Mouse (Mus musculus): Measurements from ENCODE around the gene Htra2.

Htra2 gene

DNA sequence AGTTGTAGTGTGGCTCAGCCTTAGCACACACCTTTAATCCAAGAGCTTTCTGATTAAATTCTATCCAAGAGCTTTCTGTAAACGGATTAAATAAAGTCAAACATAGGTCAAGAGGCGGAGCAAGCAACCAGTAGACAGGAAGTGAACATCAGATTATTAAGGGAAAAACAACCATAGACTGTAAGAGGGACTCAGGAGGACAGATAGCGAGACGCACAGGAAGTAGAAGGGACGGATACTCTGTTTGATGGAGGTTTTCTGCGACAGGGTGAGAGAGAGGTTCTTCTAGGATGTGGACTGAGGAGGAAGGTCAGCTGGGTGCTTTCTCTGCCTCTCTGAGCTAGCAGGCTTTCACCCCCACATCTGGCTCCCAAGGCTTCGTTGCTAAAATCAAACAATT is 45.1 kb downstream of the Htra2 start:
- no peak for ATAC-seq (ENCODE audit: insufficient number of reproducible peaks, low FRiP score, low TSS enrichment)

DNA sequence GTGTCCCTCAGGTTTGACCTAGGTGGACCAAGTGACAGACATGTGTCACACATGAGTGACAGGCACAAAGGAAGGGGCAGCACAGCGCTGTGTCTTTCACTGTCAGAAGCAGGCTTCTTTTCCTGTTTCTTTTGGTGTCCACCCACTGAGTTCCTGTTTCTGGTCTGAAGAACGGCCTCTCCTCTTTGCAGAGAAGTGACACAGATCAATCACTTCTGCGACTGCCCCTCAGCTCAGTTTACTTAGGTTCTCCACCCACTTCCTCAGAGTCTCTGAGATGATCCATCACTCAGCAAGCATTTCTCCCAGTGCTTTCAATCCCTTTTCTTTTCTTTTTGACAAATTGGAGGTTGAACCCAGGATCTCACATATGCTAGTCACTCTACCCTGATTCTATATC is 46.4 kb downstream of the Htra2 start:
- ATAC-seq (ENCODE audit: insufficient number of reproducible peaks, low FRiP score, low TSS enrichment) = no peak

DNA sequence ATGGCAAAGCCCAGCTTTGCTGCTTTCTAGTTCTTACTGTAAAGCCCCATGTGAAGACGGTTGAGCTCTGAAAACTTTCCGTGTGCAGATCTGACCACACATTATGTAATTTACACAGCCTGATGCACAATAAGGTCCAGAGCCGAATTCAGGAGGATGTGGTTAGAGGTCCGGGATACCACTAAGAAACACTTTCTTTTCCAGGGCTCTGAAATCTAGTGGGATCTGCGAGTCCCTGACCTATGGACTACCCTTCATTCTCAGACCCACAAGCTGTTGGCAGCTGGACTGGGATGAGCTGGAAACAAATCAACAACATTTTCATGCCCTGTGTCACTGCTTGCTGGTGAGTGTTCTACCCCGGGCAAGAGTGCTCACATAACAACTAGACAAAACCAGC is 49.0 kb downstream of the Htra2 start:
- ATAC-seq (ENCODE audit: insufficient number of reproducible peaks, low FRiP score, low TSS enrichment) = no peak

DNA sequence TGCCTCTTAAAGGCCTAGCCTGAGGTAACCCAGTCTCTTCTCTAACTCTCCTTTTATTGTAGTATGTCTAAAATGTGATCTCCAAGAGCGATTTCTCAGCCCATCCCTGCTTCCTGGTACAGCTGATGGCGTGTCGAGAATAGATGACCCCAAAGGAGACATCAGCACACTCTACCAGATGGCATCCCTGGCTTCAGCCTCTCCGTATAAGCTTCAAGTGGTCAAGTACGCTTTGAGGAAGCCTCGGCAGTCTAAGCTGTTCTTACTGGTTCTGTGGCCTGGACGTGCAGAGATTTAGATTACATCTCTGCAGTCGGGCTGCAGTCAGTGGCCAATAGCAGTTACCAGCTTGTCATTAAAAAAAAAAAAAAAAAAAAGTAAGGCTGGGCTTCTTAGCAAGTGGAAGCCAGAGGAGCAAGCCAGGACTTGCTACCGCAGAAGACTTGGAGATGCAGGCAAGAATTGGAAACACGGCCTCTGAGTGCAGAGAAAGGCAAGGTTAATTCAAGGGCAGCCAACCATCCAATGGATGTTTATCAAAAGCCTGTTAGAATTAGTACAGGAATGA is 49.5 kb downstream of the Htra2 start:
- no peak for ATAC-seq (ENCODE audit: insufficient number of reproducible peaks, low FRiP score, low TSS enrichment)

DNA sequence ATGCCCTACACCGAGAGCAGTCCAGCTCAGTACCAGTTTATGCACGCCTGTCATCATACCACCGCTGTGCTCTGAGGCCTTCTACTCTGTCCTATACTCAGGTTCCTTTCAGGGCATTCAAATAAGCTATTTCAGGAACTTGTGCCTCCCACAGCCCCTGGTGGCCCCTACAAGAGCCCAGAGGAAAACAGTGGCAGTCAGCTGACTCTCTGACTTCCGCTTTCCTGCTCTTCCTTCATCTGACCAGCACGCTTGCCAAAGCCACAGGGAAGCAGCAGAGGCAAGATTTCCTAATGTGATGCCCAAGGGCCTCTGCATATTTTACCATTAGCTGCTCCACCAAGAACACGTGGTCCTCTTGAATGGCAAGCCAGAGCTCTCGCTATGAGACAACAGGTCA is 50.2 kb downstream of the Htra2 start:
- ATAC-seq (ENCODE audit: insufficient number of reproducible peaks, low FRiP score, low TSS enrichment) = no peak

DNA sequence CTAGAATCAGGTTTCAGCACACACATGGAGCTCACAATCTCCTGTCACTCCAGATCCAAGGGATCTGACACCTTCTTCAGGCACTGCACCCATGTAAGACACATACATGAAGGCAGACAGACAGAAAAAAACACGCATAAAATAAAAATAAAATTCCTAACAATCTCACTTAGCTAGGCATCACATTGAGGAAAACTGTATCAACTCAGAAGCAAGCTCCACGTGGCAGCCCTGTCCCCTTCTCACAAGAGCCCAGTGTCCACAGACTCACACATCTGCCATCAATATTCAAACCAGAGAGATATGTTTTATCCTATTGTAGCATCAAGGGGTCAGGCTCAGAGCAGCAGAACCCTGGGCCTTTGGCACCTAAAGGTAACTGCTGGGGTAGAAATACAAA is 50.8 kb downstream of the Htra2 start:
- no peak for ATAC-seq (ENCODE audit: insufficient number of reproducible peaks, low FRiP score, low TSS enrichment)

DNA sequence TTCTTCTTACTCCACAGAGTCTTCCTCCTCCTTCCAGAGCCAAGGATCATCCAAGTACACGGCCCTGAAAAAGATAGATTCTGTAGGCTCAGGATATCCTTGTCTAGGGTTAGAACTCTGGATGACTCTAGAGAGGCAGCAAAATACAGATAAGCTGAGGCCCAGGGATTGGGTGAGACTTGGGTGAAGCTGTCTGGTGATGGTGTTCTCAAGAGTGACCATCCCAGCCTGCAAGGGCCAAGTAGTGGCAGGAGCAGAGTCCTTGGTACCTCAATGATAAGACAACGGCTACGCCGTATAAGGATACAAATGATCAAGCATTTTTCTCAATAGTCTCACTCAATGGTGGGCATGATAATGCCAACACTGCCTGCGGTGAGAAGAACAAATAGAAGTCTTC is 51.2 kb downstream of the Htra2 start:
- ATAC-seq (ENCODE audit: insufficient number of reproducible peaks, low FRiP score, low TSS enrichment) = no peak

DNA sequence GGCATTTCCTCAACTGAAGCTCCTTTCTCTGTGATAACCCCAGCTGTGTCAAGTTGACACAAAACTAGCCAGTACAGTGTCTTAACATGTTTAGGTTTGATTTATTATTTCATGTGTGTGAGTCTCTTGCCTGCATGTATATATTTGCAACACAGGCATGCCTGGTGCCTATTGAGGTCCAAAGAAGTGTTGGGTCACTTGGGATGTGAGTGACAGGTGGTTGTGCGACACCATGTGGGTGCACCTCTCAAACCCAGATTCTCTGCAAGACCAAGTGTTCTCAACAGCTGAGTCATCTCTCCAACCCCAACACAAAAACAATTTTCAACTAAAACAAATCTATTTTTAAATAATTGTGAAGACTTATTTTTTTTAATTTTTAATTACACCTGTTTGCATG is 52.0 kb downstream of the Htra2 start:
- no peak for ATAC-seq (ENCODE audit: insufficient number of reproducible peaks, low FRiP score, low TSS enrichment)
